Mouse (Mus musculus) testis, adult 2 months (tissue): Measurements from ENCODE around the gene BC016579.

Experiments
- CTCF ChIP-seq: fragments of 200-500 bp; IDR thresholded peaks from 2 replicates; pipeline ENCODE4 v1.5.1; 2012; ENCODE audit warnings: low read depth, mild to moderate bottlenecking, inconsistent platforms, low read length, moderate library complexity; ENCODE audit not compliant: control insufficient read depth, insufficient read depth, insufficient replicate concordance
- POLR2A ChIP-seq: fragments of 200-500 bp; IDR thresholded peaks from 2 replicates; pipeline ENCODE4 v1.6.1; 2012; ENCODE audit warnings: low read depth, mild to moderate bottlenecking, inconsistent platforms, low read length, moderate library complexity; ENCODE audit not compliant: control insufficient read depth

DNA sequence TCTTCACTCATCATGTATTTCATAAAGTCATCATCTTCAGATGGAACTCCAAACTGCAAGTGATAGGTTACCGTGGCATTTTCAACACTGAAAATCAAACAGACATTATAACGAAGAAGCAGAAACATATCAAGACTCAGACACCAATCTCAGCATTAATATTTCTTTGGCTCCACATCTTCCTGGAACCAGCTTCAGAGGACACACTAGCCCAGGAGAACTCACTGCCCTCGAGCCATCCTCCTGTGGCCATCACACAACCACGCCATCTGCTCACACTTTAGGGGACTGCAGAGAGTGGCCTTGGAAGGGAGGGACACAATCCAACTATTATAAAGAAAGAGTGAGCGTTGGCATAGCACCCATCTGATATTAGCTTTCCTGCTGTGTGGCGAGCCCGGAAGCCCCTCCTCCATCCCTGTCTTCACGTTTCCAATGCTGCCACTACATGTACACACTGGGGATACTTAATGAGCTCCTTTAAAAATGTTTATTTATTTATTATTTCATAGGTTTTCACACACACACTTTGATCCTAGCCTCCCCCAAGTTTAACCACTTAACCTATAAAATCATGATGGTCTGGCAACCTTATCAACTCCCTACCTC is 24.3 kb downstream of the BC016579 start:
- TF ChIP-seq CTCF (no peak), POLR2A (no peak)
